Mouse (Mus musculus) adrenal gland, adult 18-20 months (tissue): Measurements from ENCODE around the gene Slc22a1. TPM values are rescaled to one million over a fixed set of nuclear protein-coding genes. Genes with fewer than 3 reads are reported as not detected.

Experiments used
- DNase-seq, 2 experiments: peaks; one replicate each; pipeline ENCODE4 v3.0.0; 2021 to 2022; ENCODE audit warnings: low spot score in 2 of 2
- total RNA-seq, 2 experiments: library from RNA; stranded (reverse); gene quantifications; 1 replicate in 1 of 2; 2 replicates in 1 of 2; pipeline ENCODE4 v1.2.3; 2021

The Slc22a1 gene
- total RNA-seq, 2 experiments from 2014 or later: 0.43 TPM; not detected in 1

DNA sequence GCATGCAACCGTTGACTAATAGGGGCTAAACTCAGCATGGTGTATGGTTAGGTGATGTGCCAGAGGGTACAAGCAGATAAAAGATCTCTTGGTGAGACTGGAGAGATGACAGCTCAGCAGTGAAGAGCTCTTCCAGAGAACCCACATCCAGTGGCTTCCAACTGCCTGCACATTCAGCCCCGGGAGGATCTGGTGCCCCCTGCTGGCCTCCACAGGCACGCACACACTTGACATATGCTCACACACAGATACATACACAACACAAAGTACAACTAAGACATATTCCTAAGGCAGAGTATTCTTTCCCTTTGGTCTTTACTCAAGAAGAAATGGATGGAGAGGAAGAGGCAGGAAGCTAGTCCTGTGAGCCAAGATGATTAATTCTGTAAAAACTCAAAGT is 36.0 kb downstream of the Slc22a1 start:
- DNase-seq: no peak

DNA sequence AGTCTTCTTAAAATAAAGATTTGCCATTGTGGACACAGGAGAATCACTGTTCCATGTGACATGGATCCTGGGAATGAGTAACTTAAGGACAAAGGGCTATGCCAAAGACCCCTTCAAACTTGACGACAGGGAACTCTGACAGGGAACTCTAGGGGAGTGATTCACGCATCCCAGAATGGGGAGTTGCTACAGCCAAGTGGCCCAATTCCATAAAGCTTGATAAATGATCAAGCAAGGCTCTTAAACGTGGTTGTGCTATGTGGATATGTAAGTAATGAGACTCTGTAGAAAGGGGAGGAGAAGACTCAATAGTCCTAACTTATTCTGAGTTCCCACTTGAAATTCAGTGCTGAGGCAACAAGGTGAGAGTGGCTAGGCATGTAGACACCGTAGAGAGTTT is 40.8 kb downstream of the Slc22a1 start:
- DNase-seq: no peak

DNA sequence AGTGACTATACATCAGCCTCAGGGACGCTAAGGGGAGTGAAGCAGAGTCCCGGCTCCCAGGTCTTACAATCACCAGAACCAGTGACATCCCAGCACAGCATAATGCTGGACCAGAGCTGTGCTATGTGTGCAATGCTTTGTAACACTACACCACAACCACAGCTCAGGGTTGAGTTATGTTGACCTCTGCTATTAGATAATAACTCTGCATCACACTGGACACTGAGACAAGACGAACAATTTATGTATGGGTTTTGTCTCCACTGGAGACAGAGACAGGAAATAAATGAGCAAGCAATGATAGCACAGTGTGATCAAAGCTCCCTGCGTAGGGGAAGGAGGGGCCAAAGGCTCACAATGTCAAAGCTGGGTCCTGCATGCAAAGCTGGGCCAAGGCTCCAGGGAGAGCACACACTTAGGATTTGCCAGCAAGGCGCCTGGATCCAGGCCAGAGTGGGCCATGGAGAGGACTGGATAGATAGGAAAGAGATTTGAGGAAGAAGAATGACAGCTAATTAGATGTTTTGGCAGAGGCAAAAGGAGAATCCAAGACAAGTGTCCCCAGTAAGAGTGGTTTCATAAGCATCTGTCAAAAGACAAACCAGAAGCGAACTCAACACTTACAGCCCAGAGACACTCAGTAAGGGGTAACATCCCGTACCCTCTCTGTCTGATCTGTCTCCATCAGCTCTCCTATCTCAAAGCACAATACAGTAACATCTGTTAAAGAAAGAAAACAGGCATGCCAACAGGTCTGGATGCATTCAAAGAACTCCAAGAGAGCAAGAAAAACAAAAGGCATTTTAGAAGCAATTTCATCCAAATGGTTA is 43.6 kb downstream of the Slc22a1 start:
- peak in 1 of 2 experiments; percentile 10 for DNase-seq

DNA sequence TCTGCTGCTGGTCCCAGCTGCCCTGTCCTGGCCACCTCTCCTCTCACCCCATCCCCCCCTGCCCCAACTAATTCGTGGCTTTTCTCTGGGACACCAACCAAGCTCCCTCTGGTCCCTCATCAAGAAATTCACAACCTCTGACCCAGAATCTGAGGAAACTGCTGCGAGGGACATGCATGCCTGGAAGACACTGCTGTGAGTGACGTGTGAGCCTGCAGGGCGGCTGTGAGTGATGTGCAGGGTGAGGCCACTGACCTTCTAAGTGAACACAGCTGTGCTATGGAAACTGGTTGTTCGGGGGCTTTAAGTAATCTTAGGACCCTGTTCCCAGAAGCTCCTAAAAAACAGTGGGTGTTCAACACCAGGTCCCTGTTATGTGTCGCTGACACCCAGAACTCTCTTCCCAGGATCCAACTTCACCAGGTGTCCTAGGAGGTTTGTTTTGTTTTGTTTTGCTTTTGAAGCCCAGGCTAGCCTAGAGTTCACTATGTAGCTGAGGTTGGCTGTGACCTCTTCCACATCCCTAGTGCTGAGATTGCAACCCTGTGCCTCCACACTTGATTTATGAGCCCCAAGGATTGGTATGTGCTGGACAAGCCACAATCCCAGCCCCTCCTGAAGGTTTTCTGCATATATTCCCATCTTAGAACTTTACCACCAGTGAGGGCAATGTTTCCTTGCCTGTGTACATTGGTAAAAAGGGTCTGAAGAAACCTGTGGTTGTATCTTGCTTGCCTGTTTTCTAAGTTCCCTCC is 44.5 kb downstream of the Slc22a1 start:
- DNase-seq: no peak

DNA sequence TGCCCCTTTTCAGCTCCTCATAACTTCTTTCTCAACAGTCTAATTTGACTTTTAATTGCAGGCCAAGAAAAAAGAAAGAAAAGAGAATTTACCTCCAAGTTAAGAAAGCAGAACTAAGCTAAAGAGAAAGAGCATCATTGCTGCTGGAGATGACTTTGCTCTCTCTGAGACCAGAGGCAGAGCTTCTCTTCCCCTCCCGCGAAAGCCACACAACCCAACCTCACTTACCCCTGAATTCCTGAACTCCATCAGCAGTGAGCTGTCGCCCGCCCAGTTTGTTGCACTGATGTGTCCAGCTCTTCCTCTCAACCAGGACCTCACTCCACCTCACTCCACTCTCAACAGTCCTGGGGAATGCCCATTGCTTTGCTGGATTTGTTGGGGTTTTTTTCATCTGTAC is 47.6 kb downstream of the Slc22a1 start:
- DNase-seq: no peak

DNA sequence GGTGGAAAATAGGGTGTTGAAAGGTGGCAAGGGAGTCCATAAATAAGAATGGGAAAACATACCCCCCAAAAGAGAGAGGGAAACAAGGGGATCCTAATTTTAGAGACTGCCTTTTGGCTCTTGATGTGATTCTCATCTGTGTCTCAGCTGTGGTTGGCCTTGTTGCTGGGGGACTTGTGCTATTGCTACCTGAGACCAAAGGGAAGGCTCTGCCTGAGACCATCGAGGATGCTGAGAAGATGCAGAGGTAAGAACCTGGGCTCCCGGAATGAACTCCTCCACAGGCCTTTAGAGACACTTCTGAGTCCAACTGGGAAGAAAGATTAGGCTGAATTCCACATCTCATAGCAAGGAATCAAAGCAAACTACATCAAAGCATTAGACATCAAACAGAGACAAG is 56.0 kb downstream of the Slc22a1 start:
- no peak for DNase-seq

DNA sequence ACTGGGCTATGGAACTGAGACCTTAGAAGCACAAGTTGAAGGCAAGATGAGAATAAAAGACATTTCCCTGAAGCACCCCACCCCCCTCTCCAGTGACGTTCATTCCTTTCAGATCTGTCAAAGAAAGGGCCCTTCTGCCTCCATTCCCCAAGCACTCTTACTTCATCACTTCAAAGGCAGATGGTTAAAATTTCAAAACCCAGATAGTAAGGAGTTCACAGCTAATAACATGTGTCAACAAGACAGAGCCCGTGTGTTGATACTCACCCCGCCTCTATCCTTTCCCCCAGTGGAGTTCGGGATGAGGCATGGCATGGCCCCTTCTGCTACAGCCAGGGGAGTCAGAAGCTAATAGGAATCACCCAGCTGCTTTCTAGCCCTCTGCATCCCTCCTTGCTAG is 60.2 kb downstream of the Slc22a1 start:
- no peak for DNase-seq

DNA sequence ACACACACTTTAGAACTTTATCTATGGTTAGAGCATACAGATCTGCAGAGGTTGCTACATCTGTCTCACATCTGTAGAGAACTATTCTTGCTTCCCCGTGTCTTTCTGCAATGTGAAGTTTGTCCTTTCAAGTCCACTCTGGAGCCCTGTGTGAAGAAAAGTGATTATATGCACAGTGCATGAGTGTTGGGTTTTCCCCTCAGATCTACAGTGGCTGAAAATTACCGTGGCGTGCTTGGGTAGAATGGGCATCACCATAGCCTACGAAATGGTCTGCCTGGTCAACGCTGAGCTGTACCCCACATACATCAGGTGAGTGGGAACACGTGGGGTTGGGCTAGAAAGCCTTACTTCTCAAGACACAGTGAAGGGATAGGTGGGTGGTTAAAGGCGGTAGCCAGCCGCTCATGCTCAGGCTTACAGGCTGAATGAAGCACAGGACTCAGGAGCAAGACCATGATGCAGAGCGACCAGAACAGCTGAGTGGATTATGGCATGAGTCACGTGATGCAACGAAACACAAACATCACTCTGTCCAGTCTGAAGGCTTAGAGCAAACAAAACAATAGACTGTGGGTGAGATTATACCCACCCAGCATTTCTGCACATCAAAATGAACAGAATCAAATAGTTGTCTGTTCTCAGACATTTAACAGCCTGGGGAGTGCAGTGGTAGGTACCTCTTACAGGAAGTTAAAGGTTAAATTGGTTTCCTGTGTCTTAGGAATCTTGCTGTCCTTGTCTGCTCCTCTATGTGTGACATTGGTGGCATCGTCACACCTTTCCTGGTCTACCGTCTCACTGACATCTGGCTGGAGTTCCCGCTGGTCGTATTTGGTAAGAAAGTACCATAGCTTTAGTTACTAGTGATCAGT is 60.9 kb downstream of the Slc22a1 start:
- no peak for DNase-seq

DNA sequence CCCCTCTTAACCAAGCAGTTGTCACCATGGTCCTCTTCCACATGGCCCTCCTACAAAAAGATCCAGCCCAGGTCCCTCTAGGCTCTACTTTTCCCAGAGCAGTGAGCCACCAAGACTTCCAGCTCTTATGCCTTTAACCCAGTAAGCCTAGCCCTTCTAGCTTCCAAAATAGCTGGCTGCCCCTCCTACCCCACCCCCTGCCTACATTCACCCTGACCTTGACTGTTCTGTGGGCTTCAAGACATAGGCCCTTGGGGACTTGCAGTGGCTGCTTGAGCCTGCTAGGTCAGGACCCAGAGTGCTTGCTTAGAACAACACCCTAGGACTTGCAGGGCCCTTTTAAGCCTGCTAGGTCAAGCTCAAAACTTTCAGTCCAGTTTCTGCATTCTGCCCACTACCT is 68.4 kb downstream of the Slc22a1 start:
- DNase-seq: no peak

DNA sequence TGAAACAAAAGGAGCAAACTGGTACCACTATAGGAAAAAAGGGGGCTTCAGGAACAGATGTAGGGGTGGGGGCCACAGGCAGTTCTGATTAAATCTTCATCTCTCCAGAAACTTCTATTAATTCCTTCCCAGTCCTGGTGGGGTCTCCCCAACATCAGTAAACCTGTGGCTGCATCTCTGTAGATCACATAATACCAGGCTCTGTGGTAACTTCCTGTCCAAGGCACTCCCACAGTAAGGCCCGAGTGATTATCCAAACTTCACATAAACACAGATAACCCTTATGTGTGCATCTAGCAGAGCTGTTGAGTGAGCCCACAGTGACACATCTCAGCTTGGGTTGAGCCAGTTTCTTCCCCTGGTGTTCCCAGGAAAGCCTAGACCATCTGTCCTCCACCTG is 69.0 kb downstream of the Slc22a1 start:
- DNase-seq: no peak

Other genes starting within 250 kb of the Slc22a1 start
- gene Slc22a3, start 168.1 kb downstream of the Slc22a1 start, total RNA-seq: 10 to 100 TPM in 1 of 2 experiments, 1 to 10 TPM in 1; 4.5 to 18.4 TPM
- under 1 TPM; 0.43 to 0.61 TPM for gene Slc22a2, start 91.7 kb downstream of the Slc22a1 start, total RNA-seq
- gene Igf2r, start 93.8 kb upstream of the Slc22a1 start, total RNA-seq: 10 to 100 TPM; 55.8 to 67.8 TPM
- not detected for gene Mas1, start 192.3 kb upstream of the Slc22a1 start, total RNA-seq
- under 1 TPM in 1 of 2 experiments, not detected in 1; 0.16 TPM for gene Mrgprh, start 200.2 kb upstream of the Slc22a1 start, total RNA-seq
- 1 to 10 TPM; 3.3 to 5.5 TPM for gene Pnldc1, start 234.4 kb upstream of the Slc22a1 start, total RNA-seq
- 100 to 1,000 TPM; 233 to 235 TPM for gene Tcp1, start 239.9 kb upstream of the Slc22a1 start, total RNA-seq
- 10 to 100 TPM; 69.9 to 72.7 TPM for gene Mrpl18, start 240.5 kb upstream of the Slc22a1 start, total RNA-seq